Comparison of ENCODE assay signal across 12 mouse cellular contexts in the genomic region with DNA sequence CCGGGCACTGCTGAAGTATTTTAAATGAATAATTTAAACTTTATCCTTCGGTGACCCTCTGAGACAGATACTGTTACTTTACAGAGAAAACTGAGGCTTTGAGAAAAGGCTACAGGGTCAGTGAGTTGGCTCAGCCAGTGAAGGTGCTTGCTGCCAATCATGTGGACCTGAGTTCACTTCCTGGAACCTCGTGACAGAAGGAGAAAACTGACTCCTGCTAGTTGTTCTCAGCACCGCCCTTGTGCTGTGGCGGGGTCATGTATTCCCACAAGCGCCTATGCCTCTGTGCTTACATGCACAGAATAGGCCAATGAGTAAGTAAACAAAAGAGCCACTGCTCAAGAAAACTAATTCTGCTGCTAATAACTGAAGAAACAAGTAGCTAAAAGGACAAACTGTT.
"Had no signal": no experiment of that assay in that cellular context is flagged by ENCODE, and none has a peak within 500 bp of the region (broad histone marks: within the 10 kb centered on the region; RNA-seq: fewer than 3 reads in every experiment).

No protein-coding gene starts in this region.

- H3K4me2 ChIP-seq: kidney, embryonic 15.5 days; limb, embryonic 15.5 days; midbrain, embryonic 12.5 days; neural tube, embryonic 13.5 days had no signal

- ATAC-seq: midbrain, embryonic 16.5 days had no signal

- H3K4me3 ChIP-seq: kidney, embryonic 15.5 days; left cerebral cortex, adult 2 months; limb, embryonic 15.5 days; midbrain, embryonic 12.5 days; neural tube, embryonic 13.5 days had no signal

- H3K36me3 ChIP-seq: kidney, embryonic 15.5 days; limb, embryonic 15.5 days; midbrain, embryonic 12.5 days; neural tube, embryonic 13.5 days had no signal

- H3K27me3 ChIP-seq: kidney, embryonic 15.5 days; limb, embryonic 15.5 days; midbrain, embryonic 12.5 days; neural tube, embryonic 13.5 days had no signal

- H3K9me3 ChIP-seq: kidney, embryonic 15.5 days; limb, embryonic 15.5 days; midbrain, embryonic 12.5 days; neural tube, embryonic 13.5 days had no signal

- H3K27ac ChIP-seq: kidney, embryonic 15.5 days; left cerebral cortex, adult 2 months; limb, embryonic 15.5 days; liver, embryonic 14.5 days; midbrain, embryonic 12.5 days; neural tube, embryonic 13.5 days had no signal

- H3K9ac ChIP-seq: kidney, embryonic 15.5 days; limb, embryonic 15.5 days; liver, embryonic 14.5 days; midbrain, embryonic 12.5 days; neural tube, embryonic 13.5 days had no signal

- DNase-seq: lung, adult 18-20 months; retina, postnatal 1 day; right cerebral cortex, postnatal 4 days; spleen, adult 18-20 months; thymus, postnatal 36 days had no signal

- H3K4me1 ChIP-seq: limb, embryonic 15.5 days; midbrain, embryonic 12.5 days; neural tube, embryonic 13.5 days had no signal
